Mouse (Mus musculus) lung, embryonic 16.5 days (tissue): Measurements from ENCODE around the gene Dnajb12. TPM values are rescaled to one million over a fixed set of nuclear protein-coding genes. Genes with fewer than 3 reads are reported as not detected.

ENCODE experiments used
- ATAC-seq: fragments of 200-750 bp; cut with Nextera tagmentation; 2 replicates; pipeline ENCODE4 v1.8.0; 2017; ENCODE audit warnings: low read depth, mild to moderate bottlenecking, moderate library complexity
- H3K27ac ChIP-seq: fragments of 300-500 bp; sonication (generic); 2 replicates; pipeline ENCODE4 v1.5.1; 2014; ENCODE audit warnings: mild to moderate bottlenecking, control low read depth, low read length
- H3K27me3 ChIP-seq: fragments of 300-500 bp; sonication (generic); 2 replicates; pipeline ENCODE4 v1.6.1; 2014; ENCODE audit warnings: low read depth, low read length, mixed read lengths; ENCODE audit not compliant: control insufficient read depth, insufficient read depth
- H3K36me3 ChIP-seq: fragments of 300-500 bp; sonication (generic); 2 replicates; pipeline ENCODE4 v1.6.1; 2014; ENCODE audit warnings: low read length; ENCODE audit not compliant: control insufficient read depth, insufficient read depth
- H3K4me1 ChIP-seq: fragments of 300-500 bp; sonication (generic); replicated peaks from 2 replicates; pipeline ENCODE4 v1.6.1; 2014; ENCODE audit warnings: low read length, mixed read lengths; ENCODE audit not compliant: control insufficient read depth, insufficient read depth
- H3K4me2 ChIP-seq: fragments of 300-500 bp; sonication (generic); 2 replicates; pipeline ENCODE4 v1.6.1; 2014; ENCODE audit warnings: low read depth, low read length, control low read depth
- H3K4me3 ChIP-seq: fragments of 300-500 bp; sonication (generic); 2 replicates; pipeline ENCODE4 v1.5.1; 2014; ENCODE audit warnings: mild to moderate bottlenecking, low read length, control low read depth
- H3K9ac ChIP-seq: fragments of 300-500 bp; sonication (generic); 2 replicates; pipeline ENCODE4 v1.6.1; 2014; ENCODE audit warnings: low read length, control low read depth
- H3K9me3 ChIP-seq: fragments of 300-500 bp; sonication (generic); 2 replicates; pipeline ENCODE4 v1.6.1; 2016; ENCODE audit warnings: low read length; ENCODE audit not compliant: control insufficient read depth
- WGBS: fragments of 180-500 bp; shearing (Covaris S2); extraction: QIAGEN DNeasy Blood & Tissue Kit; methylation state at CpG from one replicate; pipeline ENCODE4 v1.1.7; 2014; 5-methylcytosine and 5-hydroxymethylcytosine counted together
- polyA plus RNA-seq: library from polyadenylated mRNA; unstranded; fragments of >200 nt; fragmentation: Nextera tagmentation; extraction: Ambion mirVana; gene quantifications from 2 replicates; pipeline ENCODE4 v1.2.1, GENCODE M21; 2015

The Dnajb12 gene
- polyA plus RNA-seq, 1 experiment from 2014 or later = 27.1 TPM

- Histone ChIP-seq H3K27ac (no peak overlapping the region), H3K9ac (no peak overlapping the region), H3K4me2 (no peak overlapping the region), H3K27me3 (no peaks in the 10 kb centered on the region), H3K36me3 (no peaks in the 10 kb centered on the region), H3K4me1 (peaks cover 41% of the 10 kb centered on the region), H3K4me3 (no peak overlapping the region), H3K9me3 (no peaks in the 10 kb centered on the region)
- no peak for ATAC-seq
- WGBS = 49% methylated on average over 7 of the region's 7 CpGs
These were observed 68.1 kb downstream of the Dnajb12 start for GRCm38 (mm10) chr10:59947296-59948073.

GRCm38 (mm10) chr10:59948363-59949254 lies 69.3 kb downstream of the Dnajb12 start:
- Histone ChIP-seq H3K27me3 (no peaks in the 10 kb centered on the region), H3K9me3 (no peaks in the 10 kb centered on the region), H3K4me2 (no peak overlapping the region; the same call in 1 of the 2 replicates), H3K4me1 (peaks cover 37% of the 10 kb centered on the region), H3K9ac (no peak overlapping the region; the same call in 1 of the 2 replicates), H3K27ac (peak overlapping the region; percentile 95), H3K4me3 (no peak overlapping the region), H3K36me3 (no peaks in the 10 kb centered on the region)
- 30% methylated on average over 6 of the region's 6 CpGs for WGBS
- no peak for ATAC-seq

Other genes starting within 250 kb of the Dnajb12 start
- gene Micu1, start 177.1 kb upstream of the Dnajb12 start, polyA plus RNA-seq = 68.8 and 69.1 TPM in 2 replicates
- 36.3 and 39.3 TPM in 2 replicates for gene Ddit4, start 72.3 kb downstream of the Dnajb12 start, polyA plus RNA-seq
- 48.2 and 51.6 TPM in 2 replicates for gene Ascc1, start 123.2 kb downstream of the Dnajb12 start, polyA plus RNA-seq
- gene Anapc16, start 123.6 kb downstream of the Dnajb12 start, polyA plus RNA-seq = 103 and 104 TPM in 2 replicates
- 4.4 and 4.7 TPM in 2 replicates for gene Spock2, start 226.7 kb downstream of the Dnajb12 start, polyA plus RNA-seq